ENCODE assay signal across 14 mouse cellular contexts in the genomic region with DNA sequence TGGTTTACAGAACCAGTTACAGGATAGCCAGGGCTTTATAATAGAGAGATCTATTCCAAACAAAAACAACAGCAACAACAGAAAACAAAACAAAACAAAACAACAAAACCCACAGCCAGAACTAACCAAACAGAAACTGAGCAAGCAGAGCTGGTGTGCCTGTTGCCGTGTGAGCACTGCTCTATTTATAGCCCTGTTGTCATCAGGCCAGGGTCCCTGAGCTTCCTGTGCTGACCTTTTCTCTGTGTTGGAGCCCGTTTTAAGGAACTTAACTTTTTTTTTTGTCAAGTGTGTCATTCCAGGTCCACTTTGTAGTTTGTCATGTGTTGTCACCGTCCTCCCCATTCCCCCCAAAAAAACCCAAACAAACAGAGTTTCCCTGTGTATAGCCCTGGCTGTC. TPM values are rescaled to one million over a fixed set of nuclear protein-coding genes. Genes with fewer than 3 reads are reported as not detected.
A peak's percentile ranks its signal among the peaks of the same experiment; 100 is the strongest.
DNase-seq lines count a peak whose midpoint lies in the region; ATAC-seq and TF ChIP-seq lines count a peak whose summit lies in the region.
"Had no signal": no experiment of that assay in that cellular context is flagged by ENCODE, and none has a peak within 500 bp of the region (broad histone marks: within the 10 kb centered on the region; RNA-seq: fewer than 3 reads in every experiment).

No protein-coding gene starts in this region.

- TF ChIP-seq CTCF in heart, adult 2 months (IDR thresholded peaks at IDR 0.05) = no peak
- no peak for TF ChIP-seq CTCF in heart, postnatal 0 days (IDR thresholded peaks at IDR 0.05; ENCODE audit: low read depth)

- intact Hi-C loops in heart, adult 2 months (cut with DNase I) = no loop called here
- intact Hi-C loops in heart, postnatal 36 days (cut with DNase I) = no loop called here

- no peaks in the 10 kb centered on the region for H3K4me1 ChIP-seq in heart, adult 2 months (ENCODE audit: control insufficient read depth, insufficient read depth, low read length)
- no peaks in the 10 kb centered on the region for H3K4me1 ChIP-seq in heart, postnatal 0 days (ENCODE audit: control insufficient read depth, insufficient read depth)
- H3K4me1 ChIP-seq in forebrain, embryonic 10.5 days = no peaks in the 10 kb centered on the region
- H3K4me1 ChIP-seq: forebrain, embryonic 15.5 days had no signal

- H3K27me3 ChIP-seq in heart, adult 2 months (ENCODE audit: control insufficient read depth, insufficient read depth, low read length) = no peaks in the 10 kb centered on the region
- H3K27me3 ChIP-seq in heart, postnatal 0 days (ENCODE audit: control insufficient read depth, insufficient read depth, low read length) = no peaks in the 10 kb centered on the region
- H3K27me3 ChIP-seq in forebrain, embryonic 10.5 days (ENCODE audit: poor library complexity, severe bottlenecking) = no peaks in the 10 kb centered on the region
- H3K27me3 ChIP-seq: forebrain, embryonic 15.5 days; megakaryocyte, embryonic 14.5 days had no signal

- TF ChIP-seq EP300 in heart, adult 2 months (IDR thresholded peaks at IDR 0.05; ENCODE audit: insufficient read depth, low read depth, low read length) = no peak
- no peak for TF ChIP-seq EP300 in heart, postnatal 0 days (IDR thresholded peaks at IDR 0.05; ENCODE audit: low read depth)

- H3K4me2 ChIP-seq in heart, postnatal 0 days (ENCODE audit: low read depth, low read length) = no peak overlapping the region
- H3K4me2 ChIP-seq: forebrain, embryonic 15.5 days had no signal

- peak; percentile 63 for ATAC-seq in heart, postnatal 0 days (ENCODE audit: insufficient read depth, low read depth)
- ATAC-seq: forebrain, embryonic 15.5 days had no signal

- no peaks in the 10 kb centered on the region for H3K9me3 ChIP-seq in heart, postnatal 0 days (replicated peaks; ENCODE audit: control insufficient read depth, low read length)
- H3K9me3 ChIP-seq in forebrain, embryonic 10.5 days = no peaks in the 10 kb centered on the region
- H3K9me3 ChIP-seq: forebrain, embryonic 15.5 days; megakaryocyte, embryonic 14.5 days had no signal

- H3K4me3 ChIP-seq in heart, adult 2 months = no peak overlapping the region
- no peak overlapping the region for H3K4me3 ChIP-seq in heart, postnatal 0 days (ENCODE audit: low read depth, low read length)
- no peak overlapping the region for H3K4me3 ChIP-seq in forebrain, embryonic 10.5 days
- H3K4me3 ChIP-seq: forebrain, embryonic 15.5 days; megakaryocyte, embryonic 14.5 days had no signal

- 18% methylated on average over 3 of the region's 3 CpGs for WGBS in heart, adult 2 months
- 22% methylated on average over 3 of the region's 3 CpGs for WGBS in heart, postnatal 0 days
- WGBS in forebrain, embryonic 10.5 days = 90% methylated on average over 3 of the region's 3 CpGs

- no peak overlapping the region for H3K9ac ChIP-seq in heart, adult 2 months (ENCODE audit: low read depth, low read length)
- H3K9ac ChIP-seq in heart, postnatal 0 days (replicated peaks; ENCODE audit: low read depth, low read length) = no peak overlapping the region
- H3K9ac ChIP-seq: forebrain, embryonic 15.5 days had no signal

- H3K27ac ChIP-seq in heart, adult 2 months = peak overlapping the region; percentile 43
- H3K27ac ChIP-seq in heart, postnatal 0 days (ENCODE audit: low read depth) = peak overlapping the region; percentile 39
- H3K27ac ChIP-seq in forebrain, embryonic 10.5 days = no peak overlapping the region
- H3K27ac ChIP-seq: forebrain, embryonic 15.5 days had no signal

- no peak for TF ChIP-seq POLR2A in heart, adult 2 months (IDR thresholded peaks at IDR 0.05; ENCODE audit: insufficient read depth, low read depth, low read length)

- H3K36me3 ChIP-seq in heart, adult 2 months (ENCODE audit: control insufficient read depth, insufficient read depth, low read length) = no peaks in the 10 kb centered on the region
- H3K36me3 ChIP-seq in heart, postnatal 0 days (replicated peaks; ENCODE audit: control insufficient read depth, insufficient read depth, low read length) = peaks cover 66% of the 10 kb centered on the region
- peaks cover 83% of the 10 kb centered on the region for H3K36me3 ChIP-seq in forebrain, embryonic 10.5 days (replicated peaks)

- H3K79me2 ChIP-seq in heart, adult 2 months (replicated peaks; ENCODE audit: control insufficient read depth, insufficient read depth, low read length) = no peaks in the 10 kb centered on the region

- peak in 1 of 2 experiments; percentile 24 for DNase-seq in heart, adult 2 months
- no peak for DNase-seq in heart, postnatal 36 days
- DNase-seq in 416B (ENCODE audit: low read depth) = peak; percentile 52
- DNase-seq in adrenal gland, postnatal 10 days = peak; percentile 70
- no peak for DNase-seq in heart, postnatal 0 days (ENCODE audit: low spot score)
- DNase-seq in cerebellum, postnatal 36 days = no peak
- no peak for DNase-seq in forebrain, embryonic 10.5 days (ENCODE audit: extremely low spot score, low spot score)
- DNase-seq: gastrocnemius, postnatal 14 days; kidney, postnatal 10 days; left cerebral cortex, postnatal 4 days; lung, adult 2 months; right cerebral cortex, adult 18-20 months had no signal

RNA-seq across cellular contexts. Expression of gene Uhrf1bp1, which starts 5.2 kb away (rescaled TPM):
- 10 to 100 TPM; 14.7 to 19.4 TPM for total RNA-seq in heart, adult 2 months (2021)
- polyA plus RNA-seq in heart, adult 2 months (2012; rRNA removed) = 5.3 and 10.1 TPM in 2 replicates
- 10 to 100 TPM; 17.1 to 17.9 TPM for total RNA-seq in heart, postnatal 36 days (2021)
- 10 to 100 TPM; 24.5 to 24.7 TPM for total RNA-seq in adrenal gland, postnatal 10 days (2021)
- total RNA-seq in heart, postnatal 0 days (2014; rRNA removed; ENCODE audit: low replicate concordance) = 5.3 and 12.3 TPM in 2 replicates
- 1.4 and 1.9 TPM in 2 replicates for polyA plus RNA-seq in heart, postnatal 0 days (2015; fragmentation: Nextera tagmentation; extraction: Ambion mirVana)
- polyA plus RNA-seq in forebrain, embryonic 10.5 days (2016; fragmentation: Nextera tagmentation; extraction: Ambion mirVana) = 8.5 and 9.3 TPM in 2 replicates

RNA-seq across cellular contexts. Expression of gene Snrpc, which starts 13.1 kb away (rescaled TPM):
- total RNA-seq in heart, adult 2 months (2021) = 10 to 100 TPM; 44.5 to 55.2 TPM
- polyA plus RNA-seq in heart, adult 2 months (2012; rRNA removed) = 43.4 and 52.4 TPM in 2 replicates
- total RNA-seq in heart, postnatal 36 days (2021) = 10 to 100 TPM; 56.8 to 57.4 TPM
- 100 to 1,000 TPM in 1 of 2 experiments, 10 to 100 TPM in 1; 94.8 to 102 TPM for total RNA-seq in adrenal gland, postnatal 10 days (2021)
- total RNA-seq in heart, postnatal 0 days (2014; rRNA removed; ENCODE audit: low replicate concordance) = 113 and 125 TPM in 2 replicates
- 182 and 185 TPM in 2 replicates for polyA plus RNA-seq in heart, postnatal 0 days (2015; fragmentation: Nextera tagmentation; extraction: Ambion mirVana)
- polyA plus RNA-seq in forebrain, embryonic 10.5 days (2016; fragmentation: Nextera tagmentation; extraction: Ambion mirVana) = 413 and 428 TPM in 2 replicates

RNA-seq across cellular contexts. Expression of gene D17Wsu92e, which starts 30.6 kb away (rescaled TPM):
- 100 to 1,000 TPM; 136 to 151 TPM for total RNA-seq in heart, adult 2 months (2021)
- polyA plus RNA-seq in heart, adult 2 months (2012; rRNA removed) = 112 and 163 TPM in 2 replicates
- 100 to 1,000 TPM; 135 to 140 TPM for total RNA-seq in heart, postnatal 36 days (2021)
- total RNA-seq in adrenal gland, postnatal 10 days (2021) = 100 to 1,000 TPM; 132 to 137 TPM
- 80.6 and 85.7 TPM in 2 replicates for total RNA-seq in heart, postnatal 0 days (2014; rRNA removed; ENCODE audit: low replicate concordance)
- 12.5 and 15.0 TPM in 2 replicates for polyA plus RNA-seq in heart, postnatal 0 days (2015; fragmentation: Nextera tagmentation; extraction: Ambion mirVana)
- polyA plus RNA-seq in forebrain, embryonic 10.5 days (2016; fragmentation: Nextera tagmentation; extraction: Ambion mirVana) = 12.4 and 13.5 TPM in 2 replicates

RNA-seq across cellular contexts. Expression of gene Anks1, which starts 58.0 kb away (rescaled TPM):
- total RNA-seq in heart, adult 2 months (2021) = 10 to 100 TPM; 51.6 to 76.4 TPM
- 64.4 and 90.1 TPM in 2 replicates for polyA plus RNA-seq in heart, adult 2 months (2012; rRNA removed)
- 10 to 100 TPM; 54.3 to 54.6 TPM for total RNA-seq in heart, postnatal 36 days (2021)
- total RNA-seq in adrenal gland, postnatal 10 days (2021) = 10 to 100 TPM; 26.9 to 40.0 TPM
- 31.3 and 55.4 TPM in 2 replicates for total RNA-seq in heart, postnatal 0 days (2014; rRNA removed; ENCODE audit: low replicate concordance)
- polyA plus RNA-seq in heart, postnatal 0 days (2015; fragmentation: Nextera tagmentation; extraction: Ambion mirVana) = 7.7 and 11.0 TPM in 2 replicates
- 21.0 and 21.4 TPM in 2 replicates for polyA plus RNA-seq in forebrain, embryonic 10.5 days (2016; fragmentation: Nextera tagmentation; extraction: Ambion mirVana)

RNA-seq across cellular contexts. Expression of gene Taf11, which starts 58.6 kb away (rescaled TPM):
- total RNA-seq in heart, adult 2 months (2021) = 10 to 100 TPM; 21.5 to 21.6 TPM
- polyA plus RNA-seq in heart, adult 2 months (2012; rRNA removed) = 12.5 and 13.2 TPM in 2 replicates
- 10 to 100 TPM; 22.6 to 23.7 TPM for total RNA-seq in heart, postnatal 36 days (2021)
- total RNA-seq in adrenal gland, postnatal 10 days (2021) = 10 to 100 TPM; 28.9 to 29.8 TPM
- 9.2 and 12.1 TPM in 2 replicates for total RNA-seq in heart, postnatal 0 days (2014; rRNA removed; ENCODE audit: low replicate concordance)
- polyA plus RNA-seq in heart, postnatal 0 days (2015; fragmentation: Nextera tagmentation; extraction: Ambion mirVana) = 39.8 and 39.9 TPM in 2 replicates
- 91.4 and 92.6 TPM in 2 replicates for polyA plus RNA-seq in forebrain, embryonic 10.5 days (2016; fragmentation: Nextera tagmentation; extraction: Ambion mirVana)

Comparison
In these comparisons a context has a peak if more than half of its experiments do, and no peak if none do; other contexts are left out.
1. DNase-seq: peak in 416B (single experiment) and adrenal gland, postnatal 10 days (single experiment); none in heart, postnatal 36 days (0 of 2), heart, postnatal 0 days (single experiment), cerebellum, postnatal 36 days (0 of 2) and forebrain, embryonic 10.5 days (single experiment).